Mouse (Mus musculus) forebrain, embryonic 14.5 days (tissue): ENCODE measurements around the gene Ralgapa2. TPM values are rescaled to one million over a fixed set of nuclear protein-coding genes. Genes with fewer than 3 reads are reported as not detected.
A peak's percentile ranks its signal among the peaks of the same experiment; 100 is the strongest.

Experiments used
- ATAC-seq: fragments of 200-750 bp; cut with Nextera tagmentation; 2 replicates; pipeline ENCODE4 v1.8.0; 2017; ENCODE audit warnings: mild to moderate bottlenecking, moderate library complexity
- DNase-seq: peaks from one replicate; pipeline ENCODE4 v3.0.0-alpha.2; 2015; ENCODE audit warnings: low spot score
- H3K27ac ChIP-seq: fragments of 300-500 bp; sonication (generic); 2 replicates; pipeline ENCODE4 v1.5.1; 2014; ENCODE audit warnings: low read depth, mild to moderate bottlenecking, control low read depth, low read length, moderate library complexity
- H3K27me3 ChIP-seq: fragments of 300-500 bp; sonication (generic); replicated peaks from 2 replicates; pipeline ENCODE4 v1.6.1; 2014; ENCODE audit warnings: low read length, control low read depth, mixed read lengths; ENCODE audit not compliant: control insufficient read depth, insufficient read depth
- H3K36me3 ChIP-seq: fragments of 300-500 bp; sonication (generic); 2 replicates; pipeline ENCODE4 v1.6.1; 2014; ENCODE audit warnings: low read length, control low read depth; ENCODE audit not compliant: control insufficient read depth, insufficient read depth
- H3K4me1 ChIP-seq: fragments of 300-500 bp; sonication (generic); 2 replicates; pipeline ENCODE4 v1.6.1; 2014; ENCODE audit warnings: antibody characterized with exemption, low read length, control low read depth; ENCODE audit not compliant: control insufficient read depth, insufficient read depth
- H3K4me2 ChIP-seq: fragments of 300-500 bp; sonication (generic); 2 replicates; pipeline ENCODE4 v1.6.1; 2014; ENCODE audit warnings: mild to moderate bottlenecking, control low read depth, low read length
- H3K4me3 ChIP-seq: fragments of 300-500 bp; sonication (generic); 2 replicates; pipeline ENCODE4 v1.5.1; 2014; ENCODE audit warnings: low read depth, low read length, control low read depth
- H3K9ac ChIP-seq: fragments of 300-500 bp; sonication (generic); 2 replicates; pipeline ENCODE4 v1.6.1; 2014; ENCODE audit warnings: mild to moderate bottlenecking, low read length, control low read depth, moderate library complexity
- H3K9me3 ChIP-seq: fragments of 300-500 bp; sonication (generic); replicated peaks from 2 replicates; pipeline ENCODE4 v1.6.1; 2016; ENCODE audit warnings: low read length, control low read depth, mixed read lengths; ENCODE audit not compliant: control insufficient read depth
- WGBS: fragments of 180-500 bp; shearing (Covaris S2); extraction: QIAGEN DNeasy Blood & Tissue Kit; methylation state at CpG from one replicate; pipeline ENCODE4 v1.1.7; 2014; 5-methylcytosine and 5-hydroxymethylcytosine counted together
- polyA plus RNA-seq: library from polyadenylated mRNA; unstranded; fragments of >200 nt; fragmentation: Nextera tagmentation; extraction: Ambion mirVana; gene quantifications from 2 replicates; pipeline ENCODE4 v1.2.1, GENCODE M21; 2014

Gene Ralgapa2
- polyA plus RNA-seq, 1 experiment from 2014 or later, result 6.3 TPM

DNA sequence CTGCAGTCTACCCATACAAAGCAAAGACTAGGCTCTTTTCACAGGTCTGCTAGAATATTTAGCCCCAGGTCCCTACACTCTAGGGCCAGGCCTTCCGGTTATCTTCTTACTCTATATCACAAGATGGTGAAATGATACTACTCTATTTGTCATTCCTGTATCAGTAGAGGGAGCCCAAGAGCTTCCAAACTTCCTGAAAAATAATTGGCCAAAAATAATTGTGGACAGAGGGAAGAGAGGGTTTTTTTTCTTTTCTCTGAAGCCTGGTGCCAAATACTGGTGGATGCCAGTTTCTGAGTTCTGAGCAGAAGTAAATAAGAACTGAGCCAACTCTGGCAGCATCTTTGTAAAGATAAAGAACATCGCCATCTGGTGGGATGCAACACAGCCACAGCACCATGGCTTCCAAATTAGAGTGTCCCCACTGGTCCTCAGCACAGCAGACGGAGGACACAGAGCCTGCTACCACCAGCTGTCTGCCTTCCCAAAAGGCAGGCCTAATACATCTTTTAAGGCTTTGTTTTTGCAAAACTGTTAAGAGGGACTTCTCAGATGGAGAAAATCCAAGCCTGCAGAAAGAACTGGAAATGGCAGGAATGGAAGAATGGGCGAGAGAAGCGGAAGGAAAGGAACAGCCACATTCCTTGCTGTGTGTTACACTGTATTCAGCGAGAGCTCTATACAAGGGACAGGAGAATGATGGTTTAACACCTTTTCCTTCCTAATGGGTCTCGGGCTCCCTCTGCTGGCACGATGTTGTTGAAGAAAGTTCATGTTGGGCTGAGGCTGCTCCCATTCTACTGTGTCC lies 97.5 kb downstream of the Ralgapa2 start:
- no peak overlapping the region for H3K9ac ChIP-seq
- peak; percentile 95 for ATAC-seq

GRCm38 (mm10) chr2:146412733-146413132 lies 99.4 kb downstream of the Ralgapa2 start:
- Histone ChIP-seq H3K4me3 (no peak overlapping the region), H3K9me3 (no peaks in the 10 kb centered on the region), H3K36me3 (no peaks in the 10 kb centered on the region; the same call in 1 of the 2 replicates), H3K27me3 (no peaks in the 10 kb centered on the region), H3K27ac (no peak overlapping the region), H3K4me1 (peaks cover 8% of the 10 kb centered on the region; the same call in 1 of the 2 replicates), H3K4me2 (no peak overlapping the region), H3K9ac (no peak overlapping the region)
- ATAC-seq, result no peak
- 79% methylated on average over 9 of the region's 9 CpGs for WGBS
- DNase-seq, result no peak

More for the DNA sequence above, 97.5 kb downstream of the Ralgapa2 start:
- H3K27me3 ChIP-seq, result no peaks in the 10 kb centered on the region
- WGBS, result 25% methylated on average over 8 of the region's 8 CpGs
- no peak overlapping the region for H3K4me3 ChIP-seq
- H3K4me2 ChIP-seq, result 0 out of 2 replicates have a peak overlapping the region, but pooled peaks have one; percentile 10
- DNase-seq, result peak; percentile 96
- no peaks in the 10 kb centered on the region; the same call in 1 of the 2 replicates for H3K36me3 ChIP-seq
- H3K9me3 ChIP-seq, result no peaks in the 10 kb centered on the region
- H3K27ac ChIP-seq, result peak overlapping the region; percentile 81
- peaks cover 8% of the 10 kb centered on the region; the same call in 1 of the 2 replicates for H3K4me1 ChIP-seq

GRCm38 (mm10) chr2:146411904-146412303 lies 100.2 kb downstream of the Ralgapa2 start:
- peaks cover 8% of the 10 kb centered on the region; the same call in 1 of the 2 replicates for H3K4me1 ChIP-seq
- no peak overlapping the region for H3K4me2 ChIP-seq
- H3K9me3 ChIP-seq, result no peaks in the 10 kb centered on the region
- no peak for ATAC-seq
- H3K27me3 ChIP-seq, result no peaks in the 10 kb centered on the region
- H3K36me3 ChIP-seq, result no peaks in the 10 kb centered on the region; the same call in 1 of the 2 replicates
- H3K9ac ChIP-seq, result no peak overlapping the region
- whole genome bisulfite sequencing, result 81% methylated on average over 5 of the region's 5 CpGs
- no peak overlapping the region for H3K4me3 ChIP-seq
- DNase-seq, result no peak
- H3K27ac ChIP-seq, result no peak overlapping the region

GRCm38 (mm10) chr2:146407078-146407477 lies 105.1 kb downstream of the Ralgapa2 start:
- WGBS, result 95% methylated on average over 4 of the region's 4 CpGs
- no peak for DNase-seq

DNA sequence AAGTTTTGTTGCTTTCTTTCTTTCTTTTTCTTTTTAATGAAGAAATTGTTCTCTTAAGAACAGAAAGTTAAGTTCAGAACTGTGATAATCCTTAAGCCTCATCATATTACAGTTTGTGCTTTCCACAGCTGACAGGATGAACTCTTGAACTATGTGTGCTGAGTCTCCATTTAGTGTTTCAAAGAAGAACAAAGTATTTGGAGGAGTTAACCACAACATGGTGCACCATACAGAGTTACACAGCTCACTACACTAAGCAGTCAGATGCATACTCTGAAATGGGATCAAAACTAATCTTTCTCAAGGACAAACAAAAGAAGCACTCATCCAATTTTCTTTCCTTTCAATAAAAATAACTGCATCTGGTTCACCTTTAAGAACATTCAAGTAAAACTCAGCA lies 110.6 kb downstream of the Ralgapa2 start:
- ATAC-seq, result no peak

More at GRCm38 (mm10) chr2:146407078-146407477, 105.1 kb downstream of the Ralgapa2 start:
- Histone ChIP-seq H3K27ac (no peak overlapping the region), H3K4me2 (no peak overlapping the region), H3K4me3 (no peak overlapping the region), H3K4me1 (no peaks in the 10 kb centered on the region), H3K27me3 (no peaks in the 10 kb centered on the region), H3K9ac (no peak overlapping the region), H3K9me3 (no peaks in the 10 kb centered on the region), H3K36me3 (peaks cover 11% of the 10 kb centered on the region)
- ATAC-seq, result no peak

DNA sequence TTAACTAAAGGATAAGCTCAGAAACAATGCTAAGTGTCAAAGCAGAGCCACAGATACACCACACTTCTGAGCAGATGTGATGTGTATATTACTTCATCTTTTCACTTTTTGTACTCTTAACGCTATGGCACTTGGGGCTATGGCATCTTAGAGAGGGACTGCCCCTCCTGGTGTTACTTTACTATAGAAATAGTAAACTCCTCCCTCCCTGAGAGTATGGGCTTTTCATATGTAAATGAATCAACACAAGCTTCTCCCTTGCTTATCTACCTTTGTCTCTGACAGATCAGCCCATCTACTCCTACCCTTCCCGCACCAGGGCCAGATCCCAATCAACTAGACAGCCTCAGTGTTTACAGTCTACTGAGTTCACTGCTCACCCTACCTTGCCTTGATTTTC lies 111.4 kb downstream of the Ralgapa2 start:
- DNase-seq (no peak), ATAC-seq (no peak; the same call in 1 of the 2 replicates)
- H3K27me3 ChIP-seq, result no peaks in the 10 kb centered on the region
- no peaks in the 10 kb centered on the region for H3K9me3 ChIP-seq
- H3K4me2 ChIP-seq, result no peak overlapping the region
- 4% methylated on average over 2 of the region's 2 CpGs for WGBS
- H3K27ac ChIP-seq, result no peak overlapping the region
- no peak overlapping the region for H3K9ac ChIP-seq
- H3K4me3 ChIP-seq, result no peak overlapping the region
- H3K36me3 ChIP-seq, result peaks cover 9% of the 10 kb centered on the region; the same call in 1 of the 2 replicates
- H3K4me1 ChIP-seq, result peaks cover 5% of the 10 kb centered on the region; the same call in 1 of the 2 replicates

More for the DNA sequence above, 110.6 kb downstream of the Ralgapa2 start:
- peaks cover 11% of the 10 kb centered on the region; the same call in 1 of the 2 replicates for H3K36me3 ChIP-seq
- H3K4me2 ChIP-seq, result no peak overlapping the region
- no peak for DNase-seq
- no peak overlapping the region for H3K9ac ChIP-seq
- H3K27ac ChIP-seq, result no peak overlapping the region
- H3K9me3 ChIP-seq, result no peaks in the 10 kb centered on the region
- H3K27me3 ChIP-seq, result no peaks in the 10 kb centered on the region
- peaks cover 5% of the 10 kb centered on the region; the same call in 1 of the 2 replicates for H3K4me1 ChIP-seq
- no peak overlapping the region for H3K4me3 ChIP-seq

DNA sequence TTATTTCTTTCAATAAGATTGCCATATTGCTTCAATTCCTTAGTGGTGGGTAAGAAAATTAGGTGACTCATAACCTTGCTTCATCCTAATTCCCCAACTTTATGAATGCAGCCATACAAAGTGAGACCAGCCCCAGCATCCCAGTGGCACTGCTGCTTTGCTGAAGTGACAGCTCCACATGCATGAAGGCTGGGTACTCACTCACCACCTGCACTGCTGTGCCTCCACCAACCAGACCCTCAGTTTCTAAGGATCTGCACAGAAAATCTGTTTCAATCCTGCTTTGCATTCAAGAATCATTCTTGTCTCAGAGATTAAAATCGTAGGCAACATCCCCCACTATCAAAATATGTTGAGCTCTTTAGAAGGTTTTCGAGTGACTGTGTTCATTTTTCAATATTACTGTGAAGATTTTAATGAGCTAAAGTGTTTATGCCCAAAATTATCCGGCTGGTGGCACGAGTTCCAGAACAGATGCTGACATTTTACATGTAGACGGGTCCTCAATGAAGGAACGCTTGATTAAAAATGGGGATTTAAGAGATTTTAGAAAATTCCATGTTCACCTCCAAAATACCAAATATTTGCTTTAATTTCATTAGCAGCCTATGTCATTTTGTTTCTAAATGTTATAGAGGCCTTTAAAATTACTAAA lies 113.8 kb downstream of the Ralgapa2 start:
- peaks cover 5% of the 10 kb centered on the region; the same call in 1 of the 2 replicates for H3K4me1 ChIP-seq
- H3K27me3 ChIP-seq, result no peaks in the 10 kb centered on the region
- ATAC-seq (no peak), DNase-seq (peak; percentile 29)
- H3K9ac ChIP-seq, result no peak overlapping the region
- H3K27ac ChIP-seq, result peak overlapping the region; percentile 35; the same call in 1 of the 2 replicates
- 82% methylated on average over 6 of the region's 6 CpGs for WGBS
- no peaks in the 10 kb centered on the region for H3K9me3 ChIP-seq
- H3K36me3 ChIP-seq, result 0 out of 2 replicates have a peak, but pooled peaks cover 2% of the 10 kb centered on the region
- no peak overlapping the region for H3K4me3 ChIP-seq
- no peak overlapping the region for H3K4me2 ChIP-seq

DNA sequence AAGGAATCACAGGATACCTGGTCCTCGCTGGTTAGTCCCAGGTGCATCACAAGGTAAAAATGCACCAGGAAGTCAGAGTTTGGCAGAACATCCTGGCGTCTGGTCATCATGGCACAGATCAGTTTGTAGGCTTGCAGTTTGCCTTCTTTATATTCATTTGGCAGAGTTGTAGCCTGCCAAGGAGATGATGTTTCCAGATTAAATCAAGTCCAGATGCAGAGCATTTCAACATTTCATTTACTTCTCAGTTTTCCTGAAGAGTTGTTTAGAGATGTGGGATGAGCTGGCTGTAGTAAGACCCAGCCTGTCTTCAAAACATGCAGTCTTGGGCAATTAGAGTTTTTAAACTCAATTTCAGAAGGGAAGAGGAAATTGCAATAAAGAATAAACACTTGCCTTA lies 124.9 kb downstream of the Ralgapa2 start:
- Histone ChIP-seq H3K4me2 (no peak overlapping the region), H3K4me1 (no peaks in the 10 kb centered on the region), H3K4me3 (no peak overlapping the region), H3K9ac (no peak overlapping the region), H3K27ac (no peak overlapping the region), H3K36me3 (peaks cover 24% of the 10 kb centered on the region), H3K9me3 (no peaks in the 10 kb centered on the region), H3K27me3 (no peaks in the 10 kb centered on the region)
- ATAC-seq, result no peak
- DNase-seq, result no peak
- WGBS, result 92% methylated on average over 2 of the region's 2 CpGs
